Mouse (Mus musculus) kidney, embryonic 15.5 days (tissue): ENCODE measurements around the gene Parvg. TPM values are rescaled to one million over a fixed set of nuclear protein-coding genes. Genes with fewer than 3 reads are reported as not detected.
A peak's percentile ranks its signal among the peaks of the same experiment; 100 is the strongest.

Experiments used
- ATAC-seq: fragments of 200-750 bp; cut with Nextera tagmentation; replicated peaks from 2 replicates; pipeline ENCODE4 v1.8.0; 2017; ENCODE audit warnings: moderate TSS enrichment; ENCODE audit not compliant: low FRiP score
- H3K27ac ChIP-seq: fragments of 300-500 bp; sonication (generic); 2 replicates; pipeline ENCODE4 v1.5.1; 2015; ENCODE audit warnings: mild to moderate bottlenecking, inconsistent platforms
- H3K27me3 ChIP-seq: fragments of 300-500 bp; sonication (generic); 2 replicates; pipeline ENCODE4 v1.6.1; 2015; ENCODE audit warnings: inconsistent platforms
- H3K36me3 ChIP-seq: fragments of 300-500 bp; sonication (generic); 2 replicates; pipeline ENCODE4 v1.6.1; 2015; ENCODE audit warnings: inconsistent platforms
- H3K4me1 ChIP-seq: fragments of 300-500 bp; sonication (generic); 2 replicates; pipeline ENCODE4 v1.6.1; 2015; ENCODE audit warnings: inconsistent platforms
- H3K4me2 ChIP-seq: fragments of 300-500 bp; sonication (generic); 2 replicates; pipeline ENCODE4 v1.6.1; 2015; ENCODE audit warnings: moderate library complexity, mild to moderate bottlenecking, inconsistent platforms
- H3K4me3 ChIP-seq: fragments of 300-500 bp; sonication (generic); replicated peaks from 2 replicates; pipeline ENCODE4 v1.5.1; 2015; ENCODE audit warnings: mild to moderate bottlenecking, inconsistent platforms
- H3K9ac ChIP-seq: fragments of 300-500 bp; sonication (generic); 2 replicates; pipeline ENCODE4 v1.6.1; 2015; ENCODE audit warnings: mild to moderate bottlenecking, inconsistent platforms
- H3K9me3 ChIP-seq: fragments of 300-500 bp; sonication (generic); replicated peaks from 2 replicates; pipeline ENCODE4 v1.6.1; 2016; ENCODE audit warnings: inconsistent platforms
- WGBS: fragments of 180-500 bp; shearing (Covaris S2); methylation state at CpG from one replicate; pipeline ENCODE4 v1.1.7; 2015; ENCODE audit warnings: mixed read lengths; 5-methylcytosine and 5-hydroxymethylcytosine counted together
- polyA plus RNA-seq: library from polyadenylated mRNA; unstranded; fragments of >200 nt; fragmentation: Nextera tagmentation; extraction: Ambion mirVana; gene quantifications from 2 replicates; pipeline ENCODE4 v1.2.1, GENCODE M21; 2015

Gene Parvg
- polyA plus RNA-seq, 1 experiment from 2014 or later, result 1.4 TPM

DNA sequence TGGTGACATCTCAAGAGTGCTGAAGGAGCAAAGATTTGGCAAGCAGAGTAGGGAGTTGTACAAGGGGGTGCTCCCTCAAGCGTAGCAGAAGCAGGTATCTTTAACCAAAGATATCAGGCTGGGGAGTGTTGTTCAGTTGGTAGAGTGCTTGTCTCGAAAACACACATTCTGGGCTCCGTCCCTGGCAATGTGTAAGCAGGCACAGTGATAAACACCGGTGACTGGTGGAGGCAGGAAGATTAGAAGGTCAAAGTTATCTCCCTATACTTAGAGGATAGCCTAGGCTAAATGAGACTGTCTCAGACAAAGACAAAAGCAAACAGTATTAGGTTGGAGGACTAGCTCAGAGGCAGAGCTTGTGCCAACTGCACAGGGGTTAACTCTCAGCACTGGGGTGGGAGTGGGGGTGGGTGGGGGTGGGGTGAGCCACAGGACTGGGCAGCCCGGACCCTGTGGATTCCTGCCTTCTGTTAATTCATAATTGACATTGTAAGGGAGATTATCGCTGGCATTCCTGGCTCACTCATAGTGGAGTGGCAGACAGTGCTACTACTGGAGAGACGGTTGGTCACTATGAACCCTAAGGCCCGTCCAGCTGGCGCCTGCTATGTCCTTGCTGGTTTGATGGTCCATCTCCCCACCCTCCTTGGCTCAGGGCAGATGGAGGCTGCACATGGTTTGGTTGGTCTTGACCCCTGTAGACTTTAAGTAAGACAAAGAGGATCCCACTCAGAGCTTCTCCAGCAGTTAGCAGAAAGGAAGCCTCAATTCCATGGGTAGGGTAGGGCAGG is 12.3 kb upstream of the Parvg start:
- Histone ChIP-seq H3K9me3 (no peaks in the 10 kb centered on the region), H3K4me1 (peaks cover 52% of the 10 kb centered on the region), H3K27ac (no peak overlapping the region), H3K36me3 (no peaks in the 10 kb centered on the region), H3K9ac (no peak overlapping the region), H3K27me3 (0 out of 2 replicates have a peak, but pooled peaks cover 3% of the 10 kb centered on the region), H3K4me3 (no peak overlapping the region), H3K4me2 (no peak overlapping the region)
- WGBS, result 73% methylated on average over 9 of the region's 9 CpGs
- ATAC-seq, result no peak

DNA sequence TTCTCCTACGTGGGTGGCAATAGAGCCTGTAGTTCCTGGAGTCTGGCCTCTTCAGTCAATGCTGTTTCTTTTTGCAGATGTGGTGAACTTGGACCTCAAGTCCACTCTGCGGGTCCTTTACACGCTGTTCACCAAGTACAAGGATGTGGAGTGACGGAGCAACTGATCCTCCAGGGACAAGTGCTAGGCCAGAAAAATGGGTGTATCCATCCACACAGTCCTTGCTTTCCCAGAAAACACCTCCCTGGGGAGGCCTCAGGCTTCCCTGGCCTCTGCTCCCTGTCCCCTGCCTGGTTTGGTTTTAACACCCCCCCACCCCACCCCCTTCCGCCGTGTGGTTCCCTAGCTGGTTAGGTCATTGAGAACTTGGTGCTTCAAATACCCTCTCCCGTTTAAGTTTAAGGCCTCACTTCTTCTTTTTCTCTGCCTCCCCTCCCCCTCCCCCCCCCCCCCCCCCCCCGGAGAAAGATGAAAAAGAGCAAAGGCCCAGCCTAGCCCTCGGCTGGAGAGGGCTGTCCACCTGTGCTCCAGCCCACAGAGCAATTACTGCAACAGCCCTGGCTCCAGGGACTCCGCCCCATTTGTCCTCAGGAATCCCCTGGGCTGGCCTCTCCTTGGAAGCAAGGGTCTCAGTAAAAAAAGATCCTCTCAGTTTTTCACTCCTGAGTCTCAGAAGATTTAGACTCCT is 10.8 kb upstream of the Parvg start:
- Histone ChIP-seq H3K27ac (peak overlapping the region; percentile 54; the same call in 1 of the 2 replicates), H3K4me1 (peaks cover 52% of the 10 kb centered on the region), H3K9me3 (no peaks in the 10 kb centered on the region), H3K9ac (0 out of 2 replicates have a peak overlapping the region, but pooled peaks have one; percentile 23), H3K4me3 (no peak overlapping the region), H3K4me2 (peak overlapping the region; percentile 12; the same call in 1 of the 2 replicates), H3K36me3 (no peaks in the 10 kb centered on the region), H3K27me3 (0 out of 2 replicates have a peak, but pooled peaks cover 3% of the 10 kb centered on the region)
- ATAC-seq, result peak; percentile 2; the same call in 1 of the 2 replicates
- 50% methylated on average over 9 of the region's 10 CpGs for WGBS

DNA sequence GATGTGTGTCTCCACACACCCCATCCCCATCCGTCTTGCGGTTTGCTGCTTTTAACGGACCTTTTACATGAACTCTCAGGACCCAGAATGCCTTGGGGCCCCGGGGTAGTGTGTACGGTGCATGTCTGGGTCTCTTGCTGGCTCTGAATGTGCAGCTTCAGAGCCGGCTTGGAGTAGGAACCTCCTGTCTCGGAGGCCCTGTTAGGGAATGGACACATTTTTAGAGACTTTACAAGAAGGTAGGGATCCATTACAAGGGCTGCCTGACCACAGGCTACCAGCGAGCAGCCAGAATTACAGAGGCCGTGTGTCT is 10.3 kb upstream of the Parvg start:
- H3K9ac ChIP-seq, result 0 out of 2 replicates have a peak overlapping the region, but pooled peaks have one; percentile 23
- no peaks in the 10 kb centered on the region for H3K9me3 ChIP-seq
- peaks cover 52% of the 10 kb centered on the region for H3K4me1 ChIP-seq
- H3K4me3 ChIP-seq, result no peak overlapping the region
- WGBS, result 16% methylated on average over 9 of the region's 9 CpGs
- peak overlapping the region; percentile 12; the same call in 1 of the 2 replicates for H3K4me2 ChIP-seq
- H3K27ac ChIP-seq, result peak overlapping the region; percentile 54
- peak; percentile 33; the same call in 1 of the 2 replicates for ATAC-seq
- H3K36me3 ChIP-seq, result no peaks in the 10 kb centered on the region
- H3K27me3 ChIP-seq, result 0 out of 2 replicates have a peak, but pooled peaks cover 3% of the 10 kb centered on the region

DNA sequence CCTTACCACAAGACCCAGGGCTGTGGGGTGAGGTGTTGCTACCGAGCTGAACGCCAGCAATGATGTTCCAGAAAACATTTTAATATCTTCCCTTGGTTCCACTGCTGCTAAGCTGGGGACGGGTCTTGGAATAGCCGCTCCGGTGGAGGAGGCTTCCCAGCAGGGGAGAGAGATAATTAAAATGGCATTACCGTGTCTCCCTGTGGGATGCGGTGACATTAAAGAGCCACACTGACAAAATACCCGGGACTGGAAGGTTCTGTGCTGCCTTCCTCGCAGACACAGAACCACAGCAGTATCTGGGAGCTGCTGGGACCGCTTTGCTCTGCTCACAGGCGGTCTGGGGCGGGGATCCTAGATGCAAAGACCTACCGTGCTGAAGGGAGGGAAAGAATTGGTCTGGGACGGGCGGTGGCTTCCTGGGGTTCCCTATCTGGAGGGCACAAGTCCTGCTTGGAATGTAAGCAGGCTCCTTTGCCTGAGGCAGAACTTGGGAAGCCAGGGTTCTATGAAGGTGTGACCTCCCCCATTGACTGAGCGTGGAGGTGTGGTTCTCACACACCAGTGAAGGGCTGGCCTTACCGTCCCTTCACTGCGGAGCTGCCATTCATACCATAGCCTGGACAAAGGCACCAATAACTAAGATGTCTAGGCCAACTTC is 9.3 kb upstream of the Parvg start:
- H3K4me2 ChIP-seq, result peak overlapping the region; percentile 23; the same call in 1 of the 2 replicates
- H3K4me3 ChIP-seq, result no peak overlapping the region
- peaks cover 52% of the 10 kb centered on the region for H3K4me1 ChIP-seq
- H3K27ac ChIP-seq, result 0 out of 2 replicates have a peak overlapping the region, but pooled peaks have one; percentile 18
- 0 out of 2 replicates have a peak, but pooled peaks cover 3% of the 10 kb centered on the region for H3K27me3 ChIP-seq
- no peak for ATAC-seq
- no peaks in the 10 kb centered on the region for H3K36me3 ChIP-seq
- no peak overlapping the region for H3K9ac ChIP-seq
- H3K9me3 ChIP-seq, result no peaks in the 10 kb centered on the region
- WGBS, result 28% methylated on average over 18 of the region's 18 CpGs

DNA sequence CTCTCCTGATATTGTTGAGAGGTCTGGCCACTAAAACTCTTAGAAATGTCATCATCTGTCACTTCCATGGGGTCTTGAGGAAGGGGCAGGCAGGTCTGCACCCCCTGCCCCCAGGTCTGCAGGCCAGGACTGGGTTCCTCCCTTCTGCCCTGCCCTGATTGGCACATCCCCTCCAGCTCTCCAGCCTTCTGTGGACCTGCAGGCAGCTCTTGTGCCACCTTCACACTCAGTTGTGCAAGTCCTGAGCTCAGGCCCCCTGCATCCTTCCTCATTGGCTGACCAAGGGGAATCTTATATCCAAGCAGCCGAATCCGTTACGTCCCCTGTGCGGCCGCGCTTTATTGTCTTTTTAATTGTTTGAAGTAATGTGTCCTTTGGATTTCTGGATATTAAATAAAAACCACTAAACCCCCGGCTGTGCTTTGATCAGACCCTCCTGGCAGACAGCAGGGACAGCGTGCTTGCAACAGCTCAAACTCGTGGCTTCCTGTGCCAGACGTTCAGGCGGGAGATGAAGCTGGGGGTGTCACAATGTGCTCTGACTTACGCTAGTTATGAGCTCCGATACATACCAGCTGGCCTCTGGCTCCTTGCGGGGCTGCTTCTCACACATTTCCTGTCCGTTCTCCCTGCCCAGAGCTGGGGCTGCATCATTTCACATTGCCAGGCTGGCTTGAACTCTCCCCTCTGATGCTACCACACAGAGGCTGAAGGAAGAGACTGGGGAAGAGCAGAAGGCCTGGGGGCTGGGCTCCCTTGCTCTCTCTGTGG is 8.4 kb upstream of the Parvg start:
- H3K4me1 ChIP-seq, result peaks cover 49% of the 10 kb centered on the region
- 49% methylated on average over 15 of the region's 15 CpGs for WGBS
- no peak overlapping the region for H3K9ac ChIP-seq
- H3K9me3 ChIP-seq, result no peaks in the 10 kb centered on the region
- no peak overlapping the region for H3K4me3 ChIP-seq
- H3K27ac ChIP-seq, result peak overlapping the region; percentile 18; the same call in 1 of the 2 replicates
- H3K27me3 ChIP-seq, result 0 out of 2 replicates have a peak, but pooled peaks cover 3% of the 10 kb centered on the region
- 0 out of 2 replicates have a peak, but pooled peaks have one; percentile 11 for ATAC-seq
- no peak overlapping the region for H3K4me2 ChIP-seq
- H3K36me3 ChIP-seq, result no peaks in the 10 kb centered on the region

DNA sequence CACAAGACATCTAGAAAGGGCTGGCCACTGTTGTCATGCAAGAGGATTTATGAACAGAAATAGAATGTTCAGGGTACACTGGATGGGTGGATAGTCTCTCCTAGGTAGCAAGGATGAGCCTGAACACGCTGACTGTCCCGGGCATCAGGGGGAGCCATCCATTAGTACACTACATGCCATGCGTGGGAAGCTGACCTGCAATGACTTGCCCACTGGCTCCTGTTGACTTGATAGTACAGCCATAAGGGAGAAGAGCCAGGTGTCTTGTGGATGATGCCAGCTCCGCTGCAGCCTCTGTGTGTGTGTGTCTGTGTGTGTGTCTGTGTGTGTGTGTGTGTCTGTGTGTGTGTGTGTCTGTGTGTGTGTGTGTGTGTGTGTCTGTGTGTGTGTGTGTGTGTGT is 4.4 kb upstream of the Parvg start:
- Histone ChIP-seq H3K36me3 (no peaks in the 10 kb centered on the region), H3K4me1 (peaks cover 17% of the 10 kb centered on the region), H3K4me2 (no peak overlapping the region), H3K27me3 (no peaks in the 10 kb centered on the region), H3K27ac (no peak overlapping the region), H3K9me3 (no peaks in the 10 kb centered on the region), H3K9ac (no peak overlapping the region), H3K4me3 (no peak overlapping the region)
- 89% methylated on average over 4 of the region's 4 CpGs for WGBS
- no peak for ATAC-seq

DNA sequence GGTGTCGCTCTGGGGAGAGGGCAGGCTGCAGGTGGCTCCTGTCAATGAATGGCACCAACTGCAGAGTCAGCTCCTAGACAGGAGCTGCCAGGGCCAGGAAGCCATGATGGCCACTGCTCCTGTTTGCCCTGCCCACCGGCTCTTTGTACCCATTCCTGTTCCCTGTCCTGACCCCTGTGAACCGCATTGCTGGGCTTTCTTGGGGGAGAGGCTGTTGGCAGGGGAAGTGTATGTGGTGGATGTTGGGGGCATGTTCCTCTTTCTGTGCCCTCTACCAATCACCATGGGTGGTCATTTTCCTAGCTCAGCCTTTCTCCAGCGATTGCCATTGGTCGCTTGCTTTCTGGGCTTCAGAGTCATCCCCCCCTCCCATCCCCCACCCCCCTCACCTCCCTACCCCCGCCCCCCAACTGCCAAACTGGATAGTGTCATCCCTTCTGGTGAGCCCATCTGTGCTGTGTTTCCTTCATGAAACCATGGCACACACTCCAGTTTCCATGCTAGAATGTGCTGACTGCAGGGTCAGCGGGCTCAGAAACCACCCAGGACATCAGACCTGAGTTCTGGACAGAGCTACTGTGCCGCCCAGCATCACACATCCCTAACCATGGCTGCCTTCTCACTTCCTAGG is 2.2 kb upstream of the Parvg start:
- no peak overlapping the region for H3K4me3 ChIP-seq
- WGBS, result 76% methylated on average over 7 of the region's 8 CpGs
- ATAC-seq, result no peak
- no peak overlapping the region for H3K9ac ChIP-seq
- H3K27me3 ChIP-seq, result no peaks in the 10 kb centered on the region
- no peaks in the 10 kb centered on the region for H3K9me3 ChIP-seq
- no peak overlapping the region for H3K4me2 ChIP-seq
- H3K36me3 ChIP-seq, result no peaks in the 10 kb centered on the region
- H3K27ac ChIP-seq, result no peak overlapping the region
- H3K4me1 ChIP-seq, result peaks cover 15% of the 10 kb centered on the region; the same call in 1 of the 2 replicates

DNA sequence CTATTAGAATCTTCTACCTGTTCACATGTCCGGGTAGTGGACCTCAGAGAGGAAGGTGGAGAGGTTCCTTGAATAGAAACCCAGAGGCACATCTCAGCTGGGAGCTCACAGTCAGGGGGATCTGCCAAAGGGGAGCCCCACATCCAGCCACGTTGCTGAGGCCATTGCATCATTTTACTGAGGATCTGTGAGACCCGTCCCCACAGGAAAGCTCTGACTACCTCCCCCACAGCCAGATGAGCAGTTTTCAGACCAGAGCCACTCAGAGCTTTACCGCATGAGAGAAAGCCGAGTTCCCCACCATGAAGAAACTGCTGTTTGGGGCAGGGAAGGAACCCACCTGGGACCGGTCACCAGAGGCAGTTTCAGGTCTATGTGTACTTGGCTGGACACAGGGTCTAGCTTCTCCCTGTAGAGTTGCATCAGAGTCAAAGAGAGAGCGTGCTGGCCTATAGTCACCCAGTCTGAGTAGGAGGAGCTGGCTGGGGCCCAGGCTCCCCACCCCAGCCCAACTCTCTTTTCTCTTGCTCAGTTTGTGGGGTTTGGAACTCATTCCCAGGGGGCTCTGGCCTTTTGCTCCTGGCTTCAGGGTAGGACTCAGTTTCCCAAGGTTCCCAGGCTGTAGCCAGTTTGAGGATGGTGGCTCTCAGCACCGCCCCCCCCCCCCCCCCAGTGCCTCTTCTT is 1.2 kb downstream of the Parvg start:
- Histone ChIP-seq H3K4me2 (no peak overlapping the region), H3K4me1 (peaks cover 29% of the 10 kb centered on the region), H3K27me3 (no peaks in the 10 kb centered on the region), H3K4me3 (0 out of 2 replicates have a peak overlapping the region, but pooled peaks have one; percentile 2), H3K9ac (no peak overlapping the region), H3K9me3 (no peaks in the 10 kb centered on the region), H3K27ac (no peak overlapping the region), H3K36me3 (no peaks in the 10 kb centered on the region)
- WGBS, result 56% methylated on average over 8 of the region's 8 CpGs
- ATAC-seq, result no peak

DNA sequence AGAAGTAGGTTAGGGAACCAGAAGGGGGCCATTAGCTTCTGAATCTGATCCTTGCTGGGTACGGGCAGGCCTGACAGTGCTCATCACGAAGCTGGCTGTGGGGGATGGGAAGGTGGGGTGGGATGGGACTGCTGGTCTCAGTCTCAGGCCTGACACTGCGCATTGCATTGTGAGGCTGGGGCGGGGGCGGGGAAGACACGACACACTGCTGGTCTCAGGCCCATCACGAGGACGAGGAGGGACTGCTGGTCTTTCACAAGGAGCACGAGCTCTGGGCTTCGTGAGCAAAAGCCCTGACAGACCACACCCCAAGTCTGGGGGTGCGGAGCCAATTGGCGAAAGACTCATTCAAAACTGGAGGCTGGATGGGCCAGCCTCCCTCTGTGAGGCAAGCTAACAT is 1.9 kb downstream of the Parvg start:
- H3K4me3 ChIP-seq, result no peak overlapping the region
- no peak overlapping the region for H3K27ac ChIP-seq
- no peaks in the 10 kb centered on the region for H3K36me3 ChIP-seq
- H3K4me1 ChIP-seq, result peaks cover 32% of the 10 kb centered on the region
- H3K9me3 ChIP-seq, result no peaks in the 10 kb centered on the region
- 47% methylated on average over 12 of the region's 12 CpGs for WGBS
- H3K4me2 ChIP-seq, result no peak overlapping the region
- peak; percentile 33; the same call in 1 of the 2 replicates for ATAC-seq
- H3K27me3 ChIP-seq, result no peaks in the 10 kb centered on the region
- H3K9ac ChIP-seq, result no peak overlapping the region

DNA sequence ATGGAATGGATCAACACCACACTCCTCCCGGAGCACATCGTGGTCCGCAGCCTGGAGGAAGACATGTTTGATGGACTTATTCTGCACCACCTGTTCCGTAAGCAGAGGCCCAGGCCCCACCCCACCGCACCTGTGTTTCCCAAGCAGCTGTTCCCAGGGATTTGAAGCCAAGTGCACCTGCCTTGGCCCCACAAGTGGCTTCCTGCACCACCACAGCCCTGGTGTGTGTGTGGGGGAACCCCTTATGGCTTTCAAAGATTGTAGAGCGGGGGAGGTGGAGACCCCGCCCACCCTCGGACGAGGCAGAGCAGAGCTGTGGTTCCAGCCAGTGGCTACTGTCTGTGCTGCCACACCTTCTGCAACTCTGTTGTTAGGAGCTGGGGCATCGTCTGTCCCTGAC is 5.0 kb downstream of the Parvg start:
- Histone ChIP-seq H3K36me3 (no peaks in the 10 kb centered on the region), H3K4me2 (no peak overlapping the region), H3K27me3 (no peaks in the 10 kb centered on the region), H3K9ac (no peak overlapping the region), H3K4me1 (peaks cover 37% of the 10 kb centered on the region), H3K9me3 (no peaks in the 10 kb centered on the region), H3K27ac (no peak overlapping the region), H3K4me3 (no peak overlapping the region)
- WGBS, result 66% methylated on average over 10 of the region's 10 CpGs
- ATAC-seq, result no peak
